Mouse (Mus musculus) erythroblast, embryonic 14.5 days (primary cell): ENCODE measurements around the gene Efhd1.

Source experiments
- GATA1 ChIP-seq: IDR thresholded peaks from 2 replicates; pipeline ENCODE4 v1.6.1; 2012; ENCODE audit warnings: low read length, inconsistent platforms, mixed read lengths
- TAL1 ChIP-seq: IDR thresholded peaks from 3 replicates; pipeline ENCODE4 v1.6.1; 2012; ENCODE audit warnings: low read length, inconsistent platforms, mixed read lengths

GRCm38 (mm10) chr1:87291416-87291815 lies 27.3 kb downstream of the Efhd1 start:
- TF ChIP-seq TAL1 (no peak), GATA1 (no peak)
